Mouse (Mus musculus): Measurements from ENCODE around the gene Sh3d19.

The Sh3d19 gene

DNA sequence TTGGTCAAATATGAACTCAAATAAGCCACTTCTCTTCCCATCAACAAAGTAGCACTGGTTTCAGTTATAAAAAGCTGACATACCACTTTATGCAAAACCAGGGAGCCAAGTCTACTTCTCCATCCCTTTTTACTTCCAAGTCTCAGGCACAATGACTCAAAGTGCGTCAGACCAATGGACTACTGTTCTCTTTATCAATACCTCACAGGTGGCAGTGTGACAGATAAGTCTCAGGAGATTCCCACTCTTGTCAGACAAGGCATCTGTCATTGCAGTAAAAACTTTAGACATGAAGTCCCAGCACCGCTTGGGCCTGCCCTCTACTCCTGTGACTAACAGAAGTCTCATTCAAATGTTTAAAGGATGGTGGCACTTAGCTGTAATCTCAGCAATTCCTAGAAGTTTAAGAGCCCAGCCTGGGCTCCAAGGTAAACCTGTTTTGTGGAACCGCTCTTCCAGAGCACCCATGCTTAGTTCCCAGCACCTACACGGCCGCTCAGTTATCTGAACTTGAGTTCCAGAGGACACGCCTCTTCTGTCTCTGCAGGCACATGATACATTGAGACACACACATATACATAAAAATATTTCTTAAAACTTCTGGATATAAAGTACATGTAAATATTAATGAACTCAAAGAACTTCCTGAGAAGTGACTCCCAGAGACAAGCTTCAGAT, 165.1 kb downstream of the Sh3d19 start:
- DNase-seq (ENCODE audit: low read depth, low spot score), result no peak

DNA sequence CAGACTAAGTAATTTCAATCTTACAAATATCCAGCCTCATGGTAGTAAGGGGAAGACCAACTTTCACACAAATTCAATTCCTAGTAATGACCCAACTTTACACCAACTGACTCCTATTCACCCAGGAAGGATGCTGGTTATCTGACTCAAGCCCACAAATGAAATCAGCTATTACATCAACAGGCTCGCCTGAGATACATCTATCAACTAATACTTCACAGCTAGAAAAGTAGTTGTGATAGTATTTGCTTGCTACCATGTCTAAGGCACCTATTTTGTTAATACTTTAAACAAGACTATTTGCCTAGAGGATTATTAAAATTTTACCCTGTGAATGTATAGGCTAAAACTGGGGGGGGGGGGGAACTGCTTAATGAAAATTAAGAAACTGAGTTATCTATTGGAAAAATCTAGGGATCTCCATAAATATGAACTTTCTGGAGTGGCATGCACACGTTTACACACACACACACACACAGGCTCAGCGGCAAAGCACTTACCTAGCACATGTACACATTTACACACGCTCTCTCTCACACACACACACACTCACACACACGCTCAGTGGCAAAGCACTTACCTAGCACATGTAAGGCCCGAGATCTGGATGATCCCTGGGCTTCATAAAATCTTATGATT, 166.1 kb downstream of the Sh3d19 start:
- DNase-seq (ENCODE audit: low read depth, low spot score), result no peak

DNA sequence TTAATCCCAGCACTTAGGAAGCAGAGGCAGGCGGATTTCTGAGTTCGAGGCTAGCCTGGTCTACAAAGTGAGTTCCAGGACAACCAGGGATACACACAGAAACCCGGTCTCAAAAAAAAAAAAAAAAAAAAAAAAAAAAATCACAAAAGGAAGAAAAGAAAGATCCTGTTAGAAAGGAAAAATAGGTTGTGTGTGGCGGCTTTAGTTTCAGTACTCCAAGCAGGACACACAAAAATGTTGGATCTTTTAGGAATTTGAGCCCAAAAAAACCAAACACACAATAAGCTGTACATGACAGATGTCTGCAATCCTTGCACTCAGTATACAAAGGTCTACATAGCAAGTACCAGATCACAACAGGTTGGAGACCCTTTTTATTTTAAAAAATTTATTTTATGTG, 168.8 kb downstream of the Sh3d19 start:
- no peak for DNase-seq (ENCODE audit: low read depth, low spot score)

DNA sequence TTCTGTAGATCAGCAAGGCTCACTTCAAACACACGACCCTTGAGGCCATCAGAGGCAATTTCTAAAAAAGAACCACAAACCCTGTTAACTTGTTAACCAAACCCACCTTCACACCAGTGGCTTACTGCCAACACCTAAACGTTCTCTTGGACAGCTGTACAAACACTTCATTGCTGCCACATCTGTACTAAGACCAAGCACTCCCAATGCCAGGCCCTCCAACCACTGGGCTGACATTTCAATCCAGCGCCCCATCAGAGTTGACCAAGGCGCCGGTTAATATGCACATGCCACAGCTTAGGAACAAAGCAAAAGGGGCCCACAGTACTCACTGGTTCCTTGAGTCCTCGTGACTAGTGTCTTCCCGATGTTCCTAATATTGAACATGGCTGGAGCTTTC, 170.5 kb downstream of the Sh3d19 start:
- no peak for DNase-seq (ENCODE audit: low read depth, low spot score)

DNA sequence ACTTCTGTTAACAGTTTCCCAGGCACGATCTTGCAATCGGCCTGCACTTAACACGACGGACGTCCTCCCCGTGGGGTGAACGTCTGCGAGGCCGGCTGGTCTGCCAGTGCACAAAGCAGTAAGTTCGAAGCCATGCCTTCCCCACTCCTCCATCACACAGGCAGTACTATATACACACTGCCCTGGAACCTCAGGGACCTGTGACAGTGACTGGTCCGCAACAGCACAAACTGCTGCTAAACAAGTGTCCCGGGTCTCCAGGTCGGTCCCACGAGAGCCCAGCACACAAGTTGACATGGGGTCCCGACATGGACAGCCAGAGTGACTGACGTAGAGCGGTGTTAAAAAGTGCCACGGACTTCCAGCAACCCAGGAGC, 171.0 kb downstream of the Sh3d19 start:
- no peak for DNase-seq (ENCODE audit: low read depth, low spot score)

DNA sequence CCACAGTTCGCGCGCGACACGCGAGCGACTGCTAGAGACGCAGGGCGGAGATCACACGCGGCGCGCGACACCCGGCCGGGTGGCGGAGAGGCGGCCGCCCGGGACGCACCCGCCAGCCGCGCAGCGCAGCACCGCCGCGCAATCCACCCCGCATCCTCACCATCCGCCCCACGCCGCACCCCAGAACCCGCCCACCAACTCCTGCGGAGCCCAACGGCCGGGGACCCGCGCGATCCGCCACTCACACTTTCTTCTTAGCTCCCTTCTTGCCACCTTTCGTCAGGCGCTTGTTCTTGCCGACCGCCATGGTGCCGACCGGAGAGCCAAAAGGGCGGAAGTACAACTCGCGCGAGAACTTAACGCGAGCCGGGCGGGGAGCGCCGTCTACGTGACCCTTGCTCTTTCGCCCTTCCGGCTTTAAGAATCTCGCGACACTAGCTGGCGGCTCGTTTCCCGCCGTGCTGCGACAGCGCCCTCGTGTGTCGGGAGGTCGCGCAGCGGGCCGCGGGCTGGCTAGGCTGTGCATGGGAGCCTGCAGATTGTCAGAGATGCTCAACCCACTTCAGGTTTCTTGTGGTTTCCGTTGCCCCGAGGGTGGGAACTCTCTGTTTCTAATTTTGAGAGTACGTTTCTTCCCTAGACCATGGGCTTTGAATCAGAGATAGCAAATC, 171.5 kb downstream of the Sh3d19 start, which contains the start of gene Rps3a1:
Rps3a1 (minus strand) TSS at position 440 of the 671 bp plus-strand sequence.
- peak; percentile 97 for DNase-seq (ENCODE audit: low read depth, low spot score)

DNA sequence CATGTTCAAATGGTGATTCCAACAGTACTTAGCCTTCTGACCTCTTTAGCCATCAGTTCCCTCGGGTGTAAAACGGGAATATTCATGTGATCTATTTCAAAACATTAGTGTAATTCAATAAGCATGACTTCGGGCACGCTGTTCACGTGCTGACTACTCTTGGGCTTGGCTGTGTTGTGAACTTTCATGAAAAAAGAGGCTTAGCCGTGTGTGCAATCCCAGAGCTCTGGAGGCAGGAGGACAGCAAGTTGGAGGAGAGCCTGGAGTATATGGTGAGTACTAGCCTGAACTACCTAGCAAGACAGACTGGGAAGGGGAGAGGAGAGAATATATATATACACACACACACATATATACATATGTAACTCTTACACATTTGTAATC, 172.0 kb downstream of the Sh3d19 start:
- DNase-seq (ENCODE audit: low read depth, low spot score), result no peak

DNA sequence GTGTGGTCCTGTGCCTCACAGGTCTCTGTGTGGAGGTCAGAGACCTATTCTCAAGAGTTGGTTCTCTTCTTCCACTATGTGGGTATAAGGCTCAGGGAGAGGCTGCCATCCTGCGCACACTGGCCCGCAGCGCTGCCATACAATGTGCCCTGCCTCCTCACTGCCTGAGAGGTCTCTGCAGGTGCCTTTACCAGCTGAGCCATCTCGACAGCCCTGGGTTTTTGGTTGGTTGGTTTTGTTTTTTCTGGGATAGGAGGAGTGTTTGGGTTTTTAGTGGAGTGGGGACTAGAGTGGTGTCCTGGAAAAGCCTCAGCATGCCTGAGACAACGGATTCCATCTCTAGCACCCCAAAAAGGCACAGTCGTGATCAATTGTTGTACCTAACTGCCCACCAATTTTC, 172.4 kb downstream of the Sh3d19 start:
- DNase-seq (ENCODE audit: low read depth, low spot score), result no peak

DNA sequence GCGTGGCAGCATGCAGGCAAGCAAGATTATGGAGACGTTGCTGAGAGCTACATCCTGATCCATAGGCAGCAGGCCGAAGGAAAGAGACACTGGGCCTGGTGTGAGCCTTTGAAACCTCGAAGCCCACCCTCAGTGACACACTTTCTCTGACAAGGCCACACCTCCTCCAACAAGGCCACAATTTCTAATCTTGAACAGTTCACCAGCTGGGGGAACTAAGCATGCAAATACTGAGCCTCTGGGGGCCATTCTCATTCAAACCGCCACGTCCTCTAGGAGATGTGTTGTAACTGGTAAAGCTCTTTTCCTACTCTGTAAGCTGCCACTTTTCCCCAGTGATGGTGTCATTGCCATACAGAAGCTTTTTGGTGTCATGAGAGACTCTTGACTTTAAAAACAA, 178.2 kb downstream of the Sh3d19 start:
- no peak for DNase-seq (ENCODE audit: low read depth, low spot score)

DNA sequence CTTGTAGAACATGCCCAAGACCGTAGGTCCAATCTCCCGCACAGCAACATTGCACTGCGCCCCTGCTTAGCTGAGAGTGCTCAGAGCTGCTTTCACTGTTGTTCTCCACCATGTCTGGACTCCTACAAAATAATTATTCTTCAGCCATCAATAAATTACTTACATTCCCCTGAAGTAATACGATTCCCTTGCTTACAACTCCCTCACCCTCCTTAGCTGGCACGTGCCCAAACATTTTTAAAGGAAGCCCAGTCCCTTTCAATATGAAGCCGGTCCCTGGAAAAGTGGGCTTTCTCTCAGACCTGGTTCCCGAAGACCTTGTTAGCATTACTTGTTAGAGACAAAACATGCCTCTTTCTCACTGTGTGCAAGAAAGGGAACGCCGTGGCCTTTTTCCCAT, 178.6 kb downstream of the Sh3d19 start:
- DNase-seq (ENCODE audit: low read depth, low spot score), result no peak

DNA sequence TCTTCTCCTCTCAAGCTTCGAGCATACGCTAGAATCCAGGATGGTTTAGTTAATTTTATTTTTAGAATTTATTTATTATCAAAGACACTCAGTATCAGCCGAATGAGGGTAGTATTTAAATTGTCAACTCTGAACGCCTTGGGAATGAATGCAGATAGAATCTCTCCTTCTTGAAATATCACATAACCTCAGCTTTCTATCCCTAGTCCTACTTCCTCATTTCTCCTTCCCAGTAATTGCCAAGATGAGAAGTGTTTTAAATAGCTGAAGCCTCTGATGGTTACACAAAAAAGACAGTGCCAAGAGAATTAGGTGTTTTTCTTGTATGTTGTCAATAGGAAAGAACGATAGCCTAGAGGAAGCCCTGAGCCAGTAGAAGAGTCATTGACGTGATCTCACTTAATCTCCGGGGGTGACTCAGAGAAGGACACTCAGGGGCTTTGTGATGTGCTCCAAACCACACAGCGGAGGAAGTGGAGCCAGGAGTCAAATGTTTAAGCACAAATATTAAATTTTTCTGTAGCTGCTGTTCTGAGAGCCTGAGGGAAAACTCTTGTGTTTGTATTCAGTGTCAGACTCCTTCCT, 198.0 kb downstream of the Sh3d19 start:
- DNase-seq (ENCODE audit: low read depth, low spot score), result no peak

DNA sequence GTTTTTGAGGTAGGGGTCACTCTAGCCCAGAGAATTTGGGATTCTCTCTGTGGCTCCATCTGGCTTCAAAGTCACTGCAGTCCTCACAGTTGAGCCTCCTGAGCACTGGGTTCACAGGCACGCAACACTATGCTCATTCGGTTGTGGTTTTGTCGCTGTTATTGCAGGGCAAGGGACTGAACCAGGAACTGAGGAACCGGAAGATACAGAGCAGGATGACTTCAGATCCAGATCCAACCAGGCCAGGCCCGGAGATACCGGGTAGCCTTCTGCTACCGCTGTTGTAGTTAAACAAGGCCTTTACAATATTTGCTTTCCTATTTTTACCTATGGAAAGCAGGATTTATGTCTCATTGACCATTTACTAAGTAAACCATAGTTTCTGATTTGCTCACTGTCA, 208.8 kb downstream of the Sh3d19 start:
- no peak for DNase-seq (ENCODE audit: low read depth, low spot score)
